Mouse (Mus musculus) heart, embryonic 10.5 days (tissue): ENCODE measurements at regions not wholly inside any gene's neighbourhood (a gene's known extent, or its start where the extent isn't known, plus 50 kb on each side); places are given as distances from the start of the nearest gene placed in this dataset.

Experiments
- DNase-seq: peaks from one replicate; pipeline ENCODE4 v3.0.0-alpha.2; 2017; ENCODE audit warnings: low spot score
- H3K27ac ChIP-seq: fragments of 300-500 bp; sonication (generic); 2 replicates; pipeline ENCODE4 v1.5.1; 2016; ENCODE audit warnings: mild to moderate bottlenecking
- H3K27me3 ChIP-seq: fragments of 300-500 bp; sonication (generic); 2 replicates; pipeline ENCODE4 v1.6.1; 2016; ENCODE audit warnings: mild to moderate bottlenecking; ENCODE audit not compliant: poor library complexity, insufficient read depth, severe bottlenecking
- H3K36me3 ChIP-seq: fragments of 300-500 bp; sonication (generic); 2 replicates; pipeline ENCODE4 v1.6.1; 2016; ENCODE audit warnings: mild to moderate bottlenecking, moderate library complexity
- H3K4me1 ChIP-seq: fragments of 300-500 bp; sonication (generic); 2 replicates; pipeline ENCODE4 v1.6.1; 2016; ENCODE audit warnings: mild to moderate bottlenecking
- H3K4me3 ChIP-seq: fragments of 300-500 bp; sonication (generic); 2 replicates; pipeline ENCODE4 v1.5.1; 2016; ENCODE audit warnings: mild to moderate bottlenecking, moderate library complexity
- H3K9me3 ChIP-seq: fragments of 300-500 bp; sonication (generic); 2 replicates; pipeline ENCODE4 v1.6.1; 2016; ENCODE audit warnings: mild to moderate bottlenecking, moderate library complexity
- WGBS: fragments of 180-500 bp; shearing (Covaris S2); methylation state at CpG from one replicate; pipeline ENCODE4 v1.1.7; 2016; 5-methylcytosine and 5-hydroxymethylcytosine counted together

DNA sequence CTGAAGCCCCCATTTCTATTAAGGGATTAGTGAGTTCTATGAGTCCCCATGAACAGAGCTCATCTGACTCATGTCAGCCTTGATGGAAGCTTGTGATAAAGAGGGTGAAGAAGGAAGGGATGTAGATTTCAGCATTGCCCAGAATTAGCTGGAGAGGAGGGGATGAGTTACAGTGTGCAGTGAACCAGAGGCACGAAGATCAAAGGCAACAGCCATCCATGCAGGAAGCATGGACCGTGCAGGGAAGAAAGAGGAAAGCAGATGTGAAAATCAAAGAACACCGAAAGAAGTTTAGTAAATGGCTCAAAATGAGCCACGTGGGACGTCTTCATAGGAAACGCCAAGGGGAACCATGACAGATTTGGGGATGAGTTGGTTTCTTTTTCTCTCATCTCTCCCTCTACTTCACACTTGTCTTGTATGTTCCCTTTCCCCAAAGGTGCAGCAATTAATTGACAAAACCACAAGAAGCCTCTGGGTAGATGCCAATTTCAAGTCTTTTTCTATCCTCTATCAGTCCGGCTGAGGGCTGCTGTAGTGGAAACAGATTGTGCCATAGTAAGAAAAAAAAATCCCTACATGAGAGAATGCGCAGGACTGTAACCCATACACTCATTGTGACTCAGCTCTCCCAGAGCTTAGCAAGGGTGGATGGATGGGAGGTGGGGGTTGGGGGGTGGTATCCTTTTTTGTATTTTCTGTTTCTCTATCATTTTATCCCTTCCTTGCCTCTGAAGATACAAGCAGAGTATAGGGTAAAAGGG is 243.7 kb upstream of the Spag17 start:
- 84% methylated on average over 8 of the region's 8 CpGs for whole genome bisulfite sequencing
- Histone ChIP-seq H3K36me3 (no peaks in the 10 kb centered on the region), H3K9me3 (no peaks in the 10 kb centered on the region), H3K4me3 (no peak overlapping the region), H3K27ac (no peak overlapping the region), H3K27me3 (no peaks in the 10 kb centered on the region), H3K4me1 (no peaks in the 10 kb centered on the region)
- DNase-seq: no peak

DNA sequence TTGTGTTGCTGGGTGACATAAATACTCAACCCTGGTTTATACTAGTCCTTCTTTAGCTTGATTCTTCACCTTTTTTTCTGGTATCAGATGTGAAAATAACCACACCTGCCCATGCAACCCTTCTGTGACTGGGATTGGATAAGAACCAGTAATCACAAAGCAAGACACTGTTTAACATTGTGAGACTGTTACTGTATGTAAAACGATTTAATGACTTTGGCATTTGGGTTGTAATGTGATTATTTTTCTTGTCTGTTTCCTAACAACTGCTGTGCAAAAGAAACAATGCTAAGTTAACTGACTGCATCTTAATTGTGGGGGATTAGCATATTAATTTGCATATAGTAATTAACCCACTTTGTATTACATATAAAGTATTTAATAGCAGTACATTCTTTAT is 240.3 kb upstream of the Spag17 start:
- DNase-seq: no peak
- Histone ChIP-seq H3K27me3 (no peaks in the 10 kb centered on the region), H3K36me3 (no peaks in the 10 kb centered on the region), H3K4me1 (no peaks in the 10 kb centered on the region), H3K27ac (no peak overlapping the region), H3K9me3 (no peaks in the 10 kb centered on the region), H3K4me3 (no peak overlapping the region)
- WGBS: 79% methylated on average over 1 of the region's 1 CpGs

DNA sequence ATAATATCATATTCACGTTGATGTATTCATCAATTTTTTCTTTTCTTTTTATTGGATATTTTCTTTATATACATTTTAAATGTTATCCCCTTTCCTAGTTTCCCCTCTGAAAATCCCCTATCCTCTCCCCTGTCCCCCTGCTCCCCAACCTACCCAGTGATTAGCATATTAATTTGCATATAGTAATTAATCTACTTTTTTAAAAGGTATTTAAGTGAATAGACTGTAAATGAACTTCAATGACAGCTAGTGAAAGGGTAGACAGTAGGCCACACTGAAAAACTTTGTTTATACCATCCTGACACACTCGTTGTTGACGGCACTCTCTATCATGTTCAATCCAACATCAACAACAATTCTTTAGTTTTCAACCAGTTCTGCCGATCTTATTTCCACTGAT is 239.9 kb upstream of the Spag17 start:
- Histone ChIP-seq H3K4me3 (no peak overlapping the region), H3K4me1 (no peaks in the 10 kb centered on the region), H3K9me3 (no peaks in the 10 kb centered on the region), H3K36me3 (no peaks in the 10 kb centered on the region), H3K27me3 (no peaks in the 10 kb centered on the region), H3K27ac (no peak overlapping the region)
- no peak for DNase-seq
- whole genome bisulfite sequencing: 87% methylated on average over 4 of the region's 4 CpGs

DNA sequence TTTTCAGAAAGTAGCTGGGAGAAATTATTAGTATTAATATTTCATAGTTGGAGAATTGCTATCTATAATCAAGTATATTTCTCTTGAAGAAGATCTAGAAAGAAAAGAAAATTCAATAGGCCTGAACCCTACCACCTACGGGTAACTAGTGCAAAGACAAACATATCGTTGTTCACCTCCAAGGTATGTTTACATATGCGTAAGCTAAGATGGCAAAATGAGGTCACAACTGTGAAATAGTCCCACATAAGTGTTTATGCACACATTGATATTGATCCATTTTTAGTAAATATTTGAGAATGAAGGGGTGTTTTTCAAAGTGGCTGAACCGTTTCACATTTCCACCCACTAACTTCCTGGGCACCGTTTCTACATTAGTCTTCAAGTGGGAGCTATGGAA is 227.6 kb upstream of the Spag17 start:
- Histone ChIP-seq H3K4me1 (no peaks in the 10 kb centered on the region), H3K27me3 (no peaks in the 10 kb centered on the region), H3K9me3 (no peaks in the 10 kb centered on the region), H3K36me3 (no peaks in the 10 kb centered on the region), H3K27ac (no peak overlapping the region), H3K4me3 (no peak overlapping the region)
- WGBS: 85% methylated on average over 5 of the region's 5 CpGs
- DNase-seq: no peak

DNA sequence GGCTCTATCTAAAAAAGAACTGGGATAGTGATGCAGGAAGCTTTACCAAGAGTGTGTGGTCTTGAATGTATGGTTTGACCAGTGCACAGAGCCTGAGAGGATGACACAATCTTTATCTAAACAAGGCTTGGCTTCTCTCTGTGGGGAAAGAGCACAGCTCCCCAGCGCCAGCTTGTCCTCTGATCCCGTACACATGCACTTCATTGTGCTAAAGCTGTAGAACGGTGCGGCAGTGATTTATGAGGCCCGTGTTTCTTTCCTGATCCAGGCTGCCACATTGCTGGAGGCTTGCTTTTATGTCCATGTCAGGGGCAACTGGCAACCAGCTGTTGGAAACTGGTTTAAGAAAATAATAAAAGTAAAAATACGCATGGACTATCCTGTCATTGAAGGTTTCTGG is 221.4 kb upstream of the Spag17 start:
- H3K36me3 ChIP-seq: no peaks in the 10 kb centered on the region
- H3K9me3 ChIP-seq: no peaks in the 10 kb centered on the region
- H3K27ac ChIP-seq: no peak overlapping the region
- no peak for DNase-seq
- H3K4me1 ChIP-seq: no peaks in the 10 kb centered on the region
- no peaks in the 10 kb centered on the region for H3K27me3 ChIP-seq
- no peak overlapping the region for H3K4me3 ChIP-seq
- 76% methylated on average over 6 of the region's 6 CpGs for WGBS

DNA sequence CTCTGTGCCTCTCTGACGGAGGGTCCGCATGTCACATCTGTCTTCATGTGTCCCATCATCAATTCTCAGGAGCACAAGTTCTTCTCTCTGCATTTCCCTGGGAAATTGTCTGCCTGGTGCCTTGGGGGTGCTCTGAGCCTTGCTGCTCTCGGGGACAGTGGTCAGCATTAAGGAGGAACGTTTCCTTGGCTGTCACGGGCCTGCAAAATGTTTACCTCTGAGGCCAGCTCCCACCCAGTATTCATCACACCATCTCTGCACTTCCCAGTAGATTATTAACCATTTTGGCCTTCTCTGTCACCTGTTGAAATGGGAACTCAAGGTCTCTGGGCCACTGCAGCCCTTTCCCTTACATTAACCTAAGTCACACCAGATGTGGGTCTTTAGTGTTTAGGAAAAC is 219.8 kb upstream of the Spag17 start:
- H3K4me3 ChIP-seq: no peak overlapping the region
- WGBS: 59% methylated on average over 5 of the region's 5 CpGs
- H3K27me3 ChIP-seq: no peaks in the 10 kb centered on the region
- no peak overlapping the region for H3K27ac ChIP-seq
- DNase-seq: no peak
- no peaks in the 10 kb centered on the region for H3K9me3 ChIP-seq
- no peaks in the 10 kb centered on the region for H3K4me1 ChIP-seq
- no peaks in the 10 kb centered on the region for H3K36me3 ChIP-seq

DNA sequence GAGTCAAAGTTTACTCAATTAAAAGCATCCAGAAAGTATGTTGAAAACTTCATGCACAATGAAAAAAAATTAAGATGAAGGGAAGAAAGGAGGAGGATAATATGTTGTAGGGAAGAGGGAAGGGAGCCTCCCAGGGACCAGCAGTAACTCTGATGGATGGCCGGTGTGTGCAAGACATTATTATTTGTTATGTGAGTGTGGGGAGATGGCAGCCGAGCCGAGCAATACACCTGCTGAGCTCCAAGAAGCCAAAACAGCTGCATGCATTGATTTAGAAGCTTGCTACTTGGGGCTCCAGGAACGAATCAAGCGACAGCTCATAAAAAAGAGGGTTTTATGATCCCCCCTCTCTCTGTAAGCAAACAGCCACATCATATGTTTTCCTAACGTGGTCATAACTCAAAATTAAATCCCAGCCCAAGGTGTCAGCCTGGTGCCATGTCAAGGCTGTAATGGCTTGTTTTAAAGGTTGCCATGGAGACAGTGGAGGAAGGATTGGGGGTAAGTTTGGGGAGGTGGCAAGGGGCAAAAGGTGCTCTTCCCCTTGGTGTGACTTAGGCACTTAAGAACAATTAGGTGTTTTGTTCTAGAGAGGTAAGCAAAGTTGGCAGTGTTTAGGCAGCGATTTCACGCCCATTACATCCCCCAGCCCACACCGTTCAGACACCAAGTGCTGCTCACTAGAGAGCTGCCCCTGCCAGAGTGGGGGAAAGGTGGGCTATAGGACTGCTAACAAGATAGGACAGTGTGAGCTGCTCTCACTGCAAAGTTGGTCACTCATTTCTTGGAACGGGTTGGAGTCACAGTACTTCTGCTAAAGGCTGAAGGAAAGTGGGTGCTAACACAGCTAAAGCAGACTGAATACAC is 219.1 kb upstream of the Spag17 start:
- Histone ChIP-seq H3K36me3 (no peaks in the 10 kb centered on the region), H3K9me3 (no peaks in the 10 kb centered on the region), H3K27ac (no peak overlapping the region), H3K4me3 (no peak overlapping the region), H3K4me1 (no peaks in the 10 kb centered on the region), H3K27me3 (no peaks in the 10 kb centered on the region)
- 50% methylated on average over 10 of the region's 10 CpGs for WGBS
- DNase-seq: no peak

DNA sequence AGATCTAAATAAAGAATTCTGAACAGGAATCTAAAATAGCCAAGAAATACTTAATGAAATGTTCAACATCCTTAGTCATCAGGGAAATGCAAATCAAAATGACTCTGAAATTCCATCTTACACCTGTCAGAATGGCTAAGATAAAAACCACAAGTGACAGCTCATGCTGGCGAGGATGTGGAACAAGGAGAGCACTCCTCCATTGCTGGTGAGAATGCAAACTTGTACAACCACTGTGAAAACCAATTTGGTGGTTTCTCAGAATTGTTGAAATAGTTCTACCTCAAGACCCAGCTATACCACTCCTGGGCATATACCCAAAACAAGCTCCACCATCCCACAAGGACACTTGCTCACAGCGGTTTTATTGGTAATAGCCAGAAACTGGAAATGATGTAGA is 211.1 kb upstream of the Spag17 start:
- H3K9me3 ChIP-seq: no peaks in the 10 kb centered on the region
- H3K27me3 ChIP-seq: no peaks in the 10 kb centered on the region
- DNase-seq: no peak
- 81% methylated on average over 2 of the region's 2 CpGs for WGBS
- no peak overlapping the region for H3K4me3 ChIP-seq
- no peak overlapping the region for H3K27ac ChIP-seq
- no peaks in the 10 kb centered on the region for H3K36me3 ChIP-seq
- H3K4me1 ChIP-seq: no peaks in the 10 kb centered on the region

DNA sequence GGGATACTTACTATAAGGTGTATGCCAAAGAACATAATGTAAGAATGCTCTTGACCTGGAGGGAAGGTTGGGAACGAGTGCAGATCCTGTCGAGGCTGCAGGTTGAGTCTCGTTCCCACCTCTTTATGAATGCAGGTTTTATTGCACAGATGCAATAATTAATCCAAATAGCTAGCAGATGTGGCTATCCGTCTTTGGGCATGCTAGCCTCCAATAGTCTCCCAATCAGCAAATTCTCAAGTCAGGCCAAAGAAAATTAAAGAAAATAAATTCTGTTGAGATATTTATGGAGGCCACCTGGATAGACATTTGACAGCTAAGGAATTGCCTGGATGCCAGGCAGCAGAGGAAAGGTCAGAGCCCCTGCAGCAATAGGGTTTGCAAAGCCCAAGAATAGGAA is 175.7 kb upstream of the Spag17 start:
- Histone ChIP-seq H3K4me1 (no peaks in the 10 kb centered on the region), H3K9me3 (no peaks in the 10 kb centered on the region), H3K36me3 (no peaks in the 10 kb centered on the region), H3K27ac (no peak overlapping the region), H3K4me3 (no peak overlapping the region), H3K27me3 (no peaks in the 10 kb centered on the region)
- no peak for DNase-seq
- 86% methylated on average over 4 of the region's 4 CpGs for WGBS

DNA sequence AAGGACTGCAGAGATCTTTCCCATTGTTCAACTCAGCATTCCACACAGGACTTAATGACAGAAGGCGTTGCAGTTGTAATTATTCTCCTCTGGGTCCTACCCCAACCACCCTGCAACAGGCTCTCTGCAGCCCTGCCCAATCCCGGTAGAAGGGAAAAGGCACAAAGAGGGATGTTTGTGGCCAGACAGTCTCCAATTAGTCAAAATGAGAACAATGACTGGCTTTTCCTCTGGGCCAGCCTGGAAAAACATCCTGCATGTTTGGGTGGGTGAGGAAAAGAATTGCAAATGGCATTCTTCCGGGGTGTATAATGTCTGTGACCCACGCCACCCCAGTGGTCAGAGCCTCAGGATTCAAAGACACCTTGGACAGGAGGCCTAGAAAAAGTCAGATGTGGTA is 168.8 kb upstream of the Spag17 start:
- Histone ChIP-seq H3K4me1 (no peaks in the 10 kb centered on the region), H3K4me3 (no peak overlapping the region), H3K27me3 (no peaks in the 10 kb centered on the region), H3K36me3 (no peaks in the 10 kb centered on the region), H3K9me3 (no peaks in the 10 kb centered on the region), H3K27ac (no peak overlapping the region)
- WGBS: 65% methylated on average over 4 of the region's 4 CpGs
- no peak for DNase-seq

DNA sequence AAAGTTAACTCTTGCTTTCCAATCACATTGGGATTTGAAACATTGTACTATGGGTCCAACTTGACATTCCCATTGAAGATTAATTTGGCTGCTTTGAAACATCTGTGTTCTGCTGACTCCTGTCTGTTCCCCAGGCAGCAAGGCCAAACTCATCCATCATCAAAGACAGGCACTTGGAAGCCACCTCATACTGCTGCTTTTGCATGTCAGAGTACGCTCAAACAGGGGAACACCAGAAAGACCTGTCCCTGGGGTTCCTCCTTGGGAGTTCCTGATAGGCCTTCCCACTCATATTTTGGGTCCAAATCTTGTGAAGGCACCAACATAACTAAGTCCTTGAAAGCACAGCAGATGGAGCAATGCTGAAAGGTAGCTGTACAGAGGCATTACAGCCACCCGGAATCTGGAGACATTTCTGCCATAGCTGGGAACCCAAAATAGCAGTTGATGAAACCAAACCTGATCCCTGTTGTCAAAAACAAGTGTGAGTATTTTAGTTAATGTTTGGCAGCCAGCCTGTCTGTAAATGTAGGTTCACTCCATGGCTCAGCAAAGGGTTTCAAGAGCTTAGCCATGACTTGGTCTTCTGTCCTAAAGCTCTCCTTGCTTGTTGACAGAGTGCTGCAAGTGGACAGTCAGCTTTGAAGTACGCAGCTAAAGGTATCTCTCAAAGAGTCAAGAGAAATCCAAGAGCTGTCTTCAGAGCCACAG is 147.0 kb upstream of the Spag17 start:
- no peaks in the 10 kb centered on the region for H3K27me3 ChIP-seq
- peaks cover 7% of the 10 kb centered on the region; the same call in 1 of the 2 replicates for H3K4me1 ChIP-seq
- no peak for DNase-seq
- 58% methylated on average over 3 of the region's 3 CpGs for WGBS
- H3K9me3 ChIP-seq: no peaks in the 10 kb centered on the region
- no peak overlapping the region for H3K4me3 ChIP-seq
- no peak overlapping the region for H3K27ac ChIP-seq
- H3K36me3 ChIP-seq: no peaks in the 10 kb centered on the region

DNA sequence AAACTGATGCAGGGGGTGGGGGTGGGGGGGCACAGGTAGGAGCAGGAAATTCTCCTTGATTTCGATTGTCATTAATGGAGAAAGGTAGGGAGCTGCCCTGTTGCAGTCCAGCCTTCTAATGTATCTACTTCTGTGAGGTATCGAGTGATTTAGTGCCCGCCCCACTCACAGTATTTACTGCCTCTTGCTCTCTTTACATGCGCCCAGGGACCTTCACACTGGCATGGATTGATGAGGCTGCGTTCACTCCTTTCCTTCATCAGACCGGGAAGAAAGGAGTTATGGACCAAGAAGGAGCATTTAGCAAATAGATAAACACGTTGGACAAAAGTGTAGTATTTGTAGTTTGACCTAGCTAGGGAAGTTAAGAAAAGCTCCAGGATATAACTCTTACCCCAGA is 145.6 kb upstream of the Spag17 start:
- Histone ChIP-seq H3K4me3 (no peak overlapping the region), H3K27me3 (no peaks in the 10 kb centered on the region), H3K9me3 (no peaks in the 10 kb centered on the region), H3K27ac (no peak overlapping the region), H3K4me1 (peaks cover 7% of the 10 kb centered on the region; the same call in 1 of the 2 replicates), H3K36me3 (no peaks in the 10 kb centered on the region)
- DNase-seq: no peak
- 82% methylated on average over 7 of the region's 7 CpGs for WGBS
